Mouse (Mus musculus): ENCODE measurements around the gene Bri3.

Gene Bri3

GRCm38 (mm10) chr5:144243901-144244487, at the start of gene Bri3:
Gene Bri3, plus strand, starts transcription at chr5:144244437.
- DNase-seq: peak; percentile 53

- no peak for DNase-seq
Observed at GRCm38 (mm10) chr5:144195567-144195966, 48.7 kb upstream of the Bri3 start.

DNA sequence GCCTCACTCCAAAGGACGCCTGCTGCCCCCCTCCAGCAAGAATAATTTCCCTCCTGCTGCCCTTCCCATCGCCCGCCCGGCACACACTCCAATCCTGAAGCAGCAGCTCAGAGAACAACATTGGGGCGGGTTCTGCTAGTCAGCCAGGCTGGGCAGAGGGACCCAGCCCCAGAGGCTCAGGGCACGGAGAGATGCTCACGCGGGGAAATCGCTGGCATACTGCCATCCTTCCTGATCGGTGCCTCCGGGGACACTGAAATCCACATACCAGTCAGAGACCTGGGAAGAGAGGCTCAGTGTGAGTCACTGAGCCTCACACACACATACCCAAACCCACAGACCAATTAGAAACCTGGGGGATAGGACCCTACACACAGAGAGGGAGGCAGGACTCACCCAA, 43.6 kb upstream of the Bri3 start:
- DNase-seq: no peak

DNA sequence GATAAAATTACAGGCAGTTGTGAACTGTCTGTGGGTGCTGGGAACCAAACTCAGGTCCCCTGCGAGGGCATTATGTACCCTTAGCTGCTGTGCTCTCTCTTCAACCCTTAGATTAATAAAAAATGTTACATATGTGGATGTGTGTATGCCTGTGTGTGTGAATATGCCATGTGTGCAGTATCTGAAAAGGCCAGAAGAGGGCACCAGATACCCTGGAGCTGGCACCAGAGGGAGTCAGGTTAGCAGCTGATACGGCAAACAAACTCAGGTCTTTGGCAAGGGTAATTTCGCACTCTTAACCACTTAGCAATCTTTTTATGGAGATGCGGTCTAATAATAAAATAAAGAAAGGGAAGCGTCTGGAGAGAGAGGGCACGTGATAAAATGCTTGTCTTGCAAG, 41.8 kb upstream of the Bri3 start:
- no peak for DNase-seq

GRCm38 (mm10) chr5:144203398-144203959, 40.8 kb upstream of the Bri3 start:
- no peak for DNase-seq

DNA sequence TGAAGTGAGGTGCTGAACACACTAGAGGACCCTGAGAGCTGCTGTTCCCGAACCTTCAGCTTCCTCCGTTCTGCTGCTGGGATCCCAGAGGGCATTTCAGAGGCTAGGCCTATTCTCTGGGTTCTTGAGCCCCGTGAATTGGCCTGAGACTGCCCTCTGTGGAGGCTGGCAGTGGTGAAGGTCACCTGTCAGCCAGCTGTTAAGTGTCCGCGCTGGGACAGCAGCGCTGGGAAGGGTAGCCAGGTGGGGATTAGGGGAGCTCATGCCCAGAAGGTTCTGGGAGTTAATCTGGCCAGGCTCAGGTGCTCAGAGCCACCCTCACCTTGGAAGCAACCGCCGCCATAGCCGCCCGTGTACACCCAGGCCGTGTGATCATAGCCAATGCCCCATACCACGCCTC, 39.9 kb upstream of the Bri3 start:
- DNase-seq: no peak

DNA sequence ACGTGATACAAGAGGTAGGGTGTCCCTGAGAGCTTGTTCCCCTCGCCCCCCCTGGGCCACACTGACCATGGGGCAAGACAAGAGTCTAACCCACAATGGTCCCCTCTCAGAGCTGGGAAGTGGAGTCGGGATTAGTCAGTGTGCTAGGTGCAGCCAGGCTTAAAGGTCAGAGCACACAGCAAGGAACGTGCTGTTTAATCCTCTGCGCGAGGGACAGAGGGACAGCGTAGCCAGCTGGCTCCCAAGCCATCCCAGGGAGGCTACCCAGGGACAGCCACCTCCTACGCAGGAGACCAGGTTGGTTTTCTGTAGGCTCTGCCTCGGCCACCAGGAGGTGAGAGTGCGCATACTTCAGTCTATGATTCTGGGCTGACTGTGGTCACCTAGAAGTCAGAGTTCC, 39.3 kb upstream of the Bri3 start:
- DNase-seq: no peak

- DNase-seq: no peak
Observed at GRCm38 (mm10) chr5:144206069-144206468, 38.2 kb upstream of the Bri3 start.

DNA sequence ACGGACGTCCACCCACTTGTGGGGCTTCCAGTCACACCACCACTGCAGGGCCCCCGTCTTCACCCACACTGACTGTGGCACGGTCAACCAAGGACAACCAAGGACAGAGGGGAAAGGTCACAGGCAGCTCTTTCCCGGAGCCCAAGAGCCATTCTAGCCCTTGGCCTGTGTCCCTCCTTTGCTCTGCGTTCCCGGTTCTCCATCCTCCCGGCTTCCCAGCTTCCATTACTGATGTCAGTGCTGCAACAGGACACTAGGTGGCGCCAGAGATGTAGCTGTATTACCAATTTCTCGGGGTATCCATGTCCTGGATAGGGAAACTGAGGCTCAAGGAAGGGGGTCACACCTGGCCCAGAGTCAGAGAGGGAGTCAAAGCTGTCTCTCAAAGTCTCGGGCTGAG, 36.8 kb upstream of the Bri3 start:
- DNase-seq: peak; percentile 56

GRCm38 (mm10) chr5:144214453-144214852, 29.8 kb upstream of the Bri3 start:
- DNase-seq: peak; percentile 62

DNA sequence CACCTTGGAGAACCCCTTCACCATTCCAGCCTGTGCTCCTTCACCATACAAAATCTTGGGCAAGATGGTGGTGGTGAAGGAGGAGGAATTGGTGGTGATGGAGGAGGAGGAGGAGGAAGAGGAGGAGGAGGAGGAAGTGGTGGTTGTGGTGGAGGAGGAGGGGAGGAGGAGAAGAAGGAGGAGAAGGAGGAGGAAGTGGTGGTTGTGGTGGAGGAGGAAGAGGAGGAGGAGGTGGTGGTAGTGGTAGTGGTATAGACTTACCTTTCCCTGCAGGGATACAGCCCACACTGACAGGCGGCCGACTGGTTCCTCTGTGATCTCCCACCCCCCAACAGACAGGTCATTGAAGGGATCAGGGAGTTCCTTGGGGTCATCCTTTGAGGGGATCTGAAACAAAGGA, 28.2 kb upstream of the Bri3 start:
- DNase-seq: no peak

DNA sequence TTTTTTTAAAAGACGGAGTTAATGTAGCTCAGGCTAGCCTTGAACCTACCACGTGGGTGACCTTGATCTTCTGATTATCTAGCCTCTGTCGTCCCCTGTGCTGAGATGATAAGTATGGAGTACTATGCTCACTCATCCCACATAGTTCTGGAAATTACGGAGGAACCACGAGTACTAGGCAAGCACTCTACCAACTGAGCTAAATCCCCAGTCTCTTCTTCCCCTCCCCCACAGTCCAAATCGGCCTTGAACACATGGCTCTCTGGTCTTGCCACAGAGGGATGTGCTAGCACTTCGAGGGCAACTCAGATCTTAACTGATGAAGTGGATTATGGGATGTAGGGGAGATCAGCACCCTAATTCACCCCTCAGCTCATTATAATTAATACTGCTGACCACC, 26.2 kb upstream of the Bri3 start:
- DNase-seq: no peak

DNA sequence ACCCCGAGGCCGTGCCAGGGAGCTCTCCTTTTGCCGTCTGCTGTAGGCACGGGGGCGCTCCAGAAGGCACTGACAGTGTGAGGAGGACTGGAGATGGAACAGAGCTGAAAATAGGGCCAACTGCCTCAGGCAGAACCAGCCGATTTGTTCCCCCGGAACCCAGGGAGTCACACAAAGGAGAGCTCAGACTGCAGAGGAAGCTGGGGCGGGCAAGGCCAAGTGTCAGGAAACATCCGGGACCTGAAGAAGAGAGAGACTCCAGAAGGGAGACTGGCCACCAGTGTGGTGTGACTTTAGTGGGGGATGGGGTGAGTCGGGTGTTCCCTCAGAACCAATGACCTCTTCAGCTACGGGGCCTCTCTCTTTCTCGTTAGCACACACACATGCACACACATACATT, 24.9 kb upstream of the Bri3 start:
- peak; percentile 44 for DNase-seq

DNA sequence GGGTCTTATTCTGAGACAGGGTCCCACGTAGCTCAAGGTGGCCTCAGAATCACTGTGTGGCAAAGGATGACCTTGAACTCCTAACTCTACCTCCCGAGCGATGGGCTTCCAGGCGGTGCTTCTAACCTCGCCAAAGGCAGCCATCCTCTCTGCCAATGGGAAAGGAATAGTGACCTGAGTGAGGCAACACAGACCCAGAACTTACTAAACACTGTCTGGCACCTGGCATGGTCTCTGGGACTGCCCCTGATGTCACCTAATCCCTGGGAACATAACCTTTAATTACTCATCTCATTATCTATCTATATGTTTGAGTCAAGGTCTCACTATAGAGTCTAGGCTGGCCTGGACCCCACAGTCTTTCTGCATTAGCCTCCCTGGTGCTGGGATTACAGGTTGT, 24.3 kb upstream of the Bri3 start:
- DNase-seq: no peak

- peak; percentile 45 for DNase-seq
Observed at GRCm38 (mm10) chr5:144221305-144221704, 22.9 kb upstream of the Bri3 start.

- peak; percentile 55 for DNase-seq
Observed at GRCm38 (mm10) chr5:144222811-144223502, 21.3 kb upstream of the Bri3 start.

- DNase-seq: peak; percentile 97
Observed at GRCm38 (mm10) chr5:144223503-144223862, 20.8 kb upstream of the Bri3 start, which contains the start of gene Tecpr1. Gene Tecpr1, minus strand, starts transcription at chr5:144223615.

GRCm38 (mm10) chr5:144223899-144224816, 20.1 kb upstream of the Bri3 start:
- no peak for DNase-seq

DNA sequence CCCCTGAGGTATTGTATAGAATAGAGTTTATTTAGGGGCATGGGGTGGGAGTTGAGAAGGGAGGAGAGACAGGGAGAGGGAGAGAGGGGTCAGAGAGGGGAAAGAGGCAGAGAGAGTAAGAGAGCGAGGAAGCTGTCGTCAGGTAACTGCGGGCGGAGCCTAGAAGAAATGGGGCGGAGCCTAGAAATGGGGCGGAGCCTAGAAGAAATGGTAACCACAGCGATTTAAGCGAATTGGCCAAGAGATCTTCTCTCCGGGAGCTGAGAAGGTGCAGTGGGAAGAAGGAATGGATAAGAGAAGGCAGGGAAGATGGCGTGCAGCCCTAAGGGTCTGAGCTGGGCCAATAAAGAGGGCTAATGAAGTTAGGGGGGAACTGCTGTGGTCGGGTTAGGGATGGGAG, 18.0 kb upstream of the Bri3 start:
- no peak for DNase-seq

DNA sequence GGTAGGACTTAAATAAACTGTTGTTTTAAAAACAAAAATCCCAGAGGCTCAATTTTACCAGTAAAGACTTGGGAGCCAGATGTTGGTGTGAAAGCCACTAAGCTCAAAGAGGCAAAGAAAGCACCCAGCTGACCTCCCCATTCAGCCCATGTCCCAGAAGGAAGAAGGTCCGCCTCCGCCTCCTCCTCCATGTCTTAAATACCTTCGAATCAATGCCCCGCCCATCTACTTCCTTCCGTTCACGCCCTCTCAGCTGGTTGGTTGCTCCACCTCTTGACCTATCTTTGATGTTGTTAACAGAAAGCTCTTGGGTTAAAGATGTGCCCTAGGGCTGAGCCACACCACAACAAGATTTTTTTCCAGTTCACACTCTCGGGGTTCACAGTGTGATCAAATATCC, 14.0 kb upstream of the Bri3 start:
- DNase-seq: no peak

DNA sequence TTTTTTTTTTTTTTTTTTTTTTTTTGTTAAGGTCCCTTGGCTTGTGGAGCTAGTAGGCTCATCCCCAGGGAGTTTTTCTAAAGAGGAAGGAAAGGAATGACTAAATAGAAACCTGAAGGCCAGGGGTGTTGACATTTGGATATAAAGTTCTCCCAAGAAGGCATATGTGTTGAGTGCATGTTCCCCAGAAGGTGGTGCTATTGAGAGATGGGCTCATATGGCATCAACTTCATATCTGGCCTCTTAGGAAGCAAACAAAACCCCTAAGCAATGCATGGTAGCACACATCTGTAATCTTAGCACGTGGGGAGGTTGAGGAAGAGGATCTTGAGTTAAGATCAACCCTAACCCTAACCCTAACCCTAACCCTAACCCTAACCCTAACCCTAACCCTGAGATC, 12.8 kb upstream of the Bri3 start:
- peak; percentile 43 for DNase-seq

DNA sequence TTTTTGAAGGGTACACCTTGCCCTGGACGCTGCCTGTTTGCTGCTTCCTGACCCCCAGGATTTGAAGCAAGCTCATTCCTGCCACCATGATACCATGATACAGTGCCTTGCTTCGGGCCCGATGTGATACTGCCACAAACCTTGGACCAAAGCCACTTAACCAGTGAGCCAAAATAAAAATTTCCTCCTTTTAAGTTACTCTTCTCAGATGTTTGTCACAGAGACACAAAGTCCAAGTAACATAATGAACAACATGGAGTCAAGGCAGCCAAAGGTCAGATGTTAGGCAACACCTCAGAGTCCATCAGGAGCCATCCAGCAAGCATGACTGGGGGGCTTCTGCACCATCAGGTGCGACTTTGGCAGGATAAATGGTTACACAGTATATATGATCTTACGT, 11.7 kb upstream of the Bri3 start:
- peak; percentile 69 for DNase-seq

DNA sequence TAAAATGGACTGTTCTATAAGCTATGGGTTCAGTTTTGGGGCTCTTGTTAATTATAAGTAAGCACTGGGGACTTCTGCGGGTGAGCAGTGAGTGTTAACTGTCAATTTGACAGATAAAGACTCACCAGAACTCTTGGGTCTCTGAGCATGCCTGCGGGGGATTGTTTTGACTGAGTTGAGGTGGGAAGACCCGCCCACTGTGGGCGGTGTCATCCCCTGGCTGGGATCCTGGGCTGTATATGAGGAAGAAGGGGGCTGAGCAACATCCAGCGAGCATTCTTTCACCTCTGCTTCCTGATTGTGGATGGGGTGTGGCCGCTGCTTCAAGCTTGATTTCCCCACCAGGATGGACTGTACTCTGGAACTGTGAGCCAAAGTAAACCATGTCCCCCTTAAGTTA, 10.0 kb upstream of the Bri3 start:
- DNase-seq: no peak

GRCm38 (mm10) chr5:144234714-144235113, 9.5 kb upstream of the Bri3 start:
- no peak for DNase-seq

All from kidney, adult 9 months (tissue).